Mouse (Mus musculus) layer of hippocampus, adult 9-11 months (tissue): ENCODE data around the gene Prkn.

Source experiments
- DNase-seq: peaks from one replicate; pipeline ENCODE4 v3.0.0; 2022

Prkn gene

DNA sequence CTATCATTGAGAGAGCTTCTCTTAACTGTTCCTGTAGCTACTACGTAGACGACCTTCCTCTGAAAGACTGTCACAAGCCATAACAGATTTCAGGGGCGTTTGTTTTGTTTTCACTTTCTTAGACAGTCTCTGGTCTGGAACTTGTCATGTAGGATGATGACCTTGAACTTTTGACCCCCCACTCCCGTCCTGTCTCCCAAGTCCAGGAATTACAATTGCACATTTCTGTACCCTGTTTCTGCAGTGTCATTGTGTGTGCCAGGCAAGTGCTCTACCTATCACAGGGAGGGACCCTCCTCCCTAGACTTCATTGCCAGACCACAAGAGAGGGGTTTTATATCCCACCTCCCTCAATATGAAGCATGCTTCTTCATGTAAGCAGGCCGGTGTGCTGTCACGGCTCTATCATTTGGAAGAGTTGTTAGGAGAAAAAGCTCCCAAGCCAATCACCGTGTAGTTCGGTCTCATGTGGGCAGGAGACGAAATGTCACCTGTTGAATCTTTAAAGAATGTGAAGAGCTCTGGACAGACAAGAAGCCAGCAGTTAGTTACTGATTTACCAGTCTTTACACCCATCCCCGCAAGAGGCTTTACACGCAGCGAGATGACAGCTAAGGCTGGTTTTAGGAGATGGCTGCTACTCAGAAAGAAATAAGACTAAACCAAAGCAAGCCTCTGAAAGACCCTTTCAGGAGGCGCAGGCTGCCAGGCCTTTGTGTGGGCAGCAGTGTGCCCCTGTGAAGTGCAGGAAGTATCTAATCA, 1027.3 kb downstream of the Prkn start:
- DNase-seq, result no peak

DNA sequence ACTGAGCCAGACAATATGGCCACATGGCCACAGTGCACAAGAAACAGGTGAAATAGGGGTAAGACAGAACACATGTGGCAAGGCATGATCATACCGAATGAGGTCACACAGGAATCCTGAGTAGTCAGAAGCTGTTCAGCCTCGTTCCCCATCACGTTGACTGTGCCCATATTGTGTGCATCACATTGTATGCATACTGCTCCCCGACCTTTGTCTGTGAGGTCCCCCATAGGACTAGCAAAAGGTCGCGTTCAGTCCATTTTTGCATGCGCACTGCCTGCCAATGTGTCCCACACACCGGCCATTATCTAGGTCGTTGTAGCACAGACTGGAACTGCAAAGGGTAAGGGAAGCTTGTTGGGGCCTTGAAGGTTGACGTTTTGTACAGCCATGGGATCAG, 1030.4 kb downstream of the Prkn start:
- DNase-seq, result no peak

DNA sequence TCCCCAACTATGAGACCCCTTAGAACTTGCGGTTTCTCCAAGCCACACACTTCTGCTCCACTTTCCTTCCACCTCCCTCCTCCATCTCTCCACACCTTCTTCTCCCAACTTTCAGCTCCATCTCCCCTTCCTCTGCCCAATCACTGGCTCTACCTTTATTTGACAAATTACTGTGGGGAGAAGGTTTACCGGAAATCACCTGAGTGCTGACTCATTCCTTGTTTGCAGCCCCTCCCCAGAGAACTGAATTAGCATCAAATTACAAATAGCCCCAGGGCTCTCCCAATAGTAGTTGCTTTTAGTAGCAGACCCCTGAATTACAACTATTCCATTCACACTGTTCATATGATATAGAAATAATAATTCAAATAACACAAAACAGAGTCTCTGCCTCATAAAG, 1036.1 kb downstream of the Prkn start:
- no peak for DNase-seq

DNA sequence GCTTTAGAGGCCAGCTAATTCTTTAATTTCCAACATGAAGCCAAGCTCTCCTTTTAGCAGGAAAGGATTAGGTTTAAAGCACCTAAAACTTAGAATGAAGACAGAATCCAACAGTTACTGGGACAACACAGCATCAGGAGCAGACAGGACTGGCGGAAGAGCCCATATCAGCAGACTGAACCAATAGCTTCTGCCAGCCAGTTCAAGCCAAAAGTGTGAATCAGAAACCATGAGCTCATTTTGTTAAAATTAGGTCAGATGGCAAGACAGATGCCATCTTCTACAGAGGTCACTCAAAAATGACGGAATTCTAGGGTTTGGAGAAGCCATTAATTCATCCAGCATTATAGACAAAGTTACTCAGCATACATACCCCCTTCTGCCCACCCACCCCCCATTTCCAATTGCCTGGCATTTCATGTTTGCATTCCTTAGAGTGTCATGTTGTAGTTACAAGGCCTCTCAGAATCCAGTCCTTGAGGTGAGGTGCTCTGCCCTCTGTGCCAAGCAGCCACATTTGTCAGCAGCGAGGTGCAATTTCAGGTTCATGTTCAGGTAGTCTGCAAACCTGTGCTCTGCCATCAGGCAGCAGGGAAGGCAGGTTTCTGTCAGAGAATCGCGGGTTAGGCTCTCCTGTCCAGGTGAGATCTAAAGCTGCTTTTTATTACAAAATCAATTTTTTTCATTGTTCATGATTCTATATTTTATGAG, 1041.1 kb downstream of the Prkn start:
- DNase-seq, result peak; percentile 24

DNA sequence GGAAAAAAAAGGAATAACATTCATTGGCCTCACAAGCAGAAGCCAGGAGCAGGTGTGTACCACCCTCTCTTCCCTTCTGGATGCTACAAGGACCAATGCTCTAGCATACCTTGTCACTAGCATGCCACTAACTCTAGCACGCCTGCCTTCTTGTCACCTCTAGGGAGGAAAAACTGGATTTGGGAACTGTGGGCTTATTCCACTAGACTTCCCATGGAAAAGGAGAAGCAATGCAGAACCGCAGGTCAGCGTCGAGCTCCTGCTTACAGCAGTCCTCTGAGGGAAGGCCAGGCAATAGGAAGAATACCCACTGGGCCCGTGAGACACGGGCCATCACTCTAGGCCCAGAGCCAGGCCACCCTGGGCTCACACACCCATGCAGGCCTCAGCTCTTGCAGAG, 1045.4 kb downstream of the Prkn start:
- no peak for DNase-seq

DNA sequence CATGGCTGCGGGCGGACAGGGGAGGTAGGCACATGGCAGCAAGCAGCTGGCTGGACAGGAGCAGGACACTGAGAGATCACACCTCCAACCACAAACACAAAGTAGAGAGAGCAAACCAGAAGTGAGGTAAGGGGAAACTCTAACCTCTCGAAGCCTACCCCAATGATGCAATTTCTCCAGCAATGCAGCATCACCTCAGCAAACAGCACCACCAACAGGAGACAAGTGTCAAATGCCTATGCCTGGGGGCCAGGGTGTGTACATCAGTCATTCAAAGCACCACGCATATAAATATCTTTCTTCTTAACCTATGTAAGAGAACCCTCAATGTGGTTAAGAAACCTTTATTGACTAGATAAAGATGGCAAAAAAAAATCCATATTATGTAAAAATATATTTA, 1046.8 kb downstream of the Prkn start:
- DNase-seq, result no peak

DNA sequence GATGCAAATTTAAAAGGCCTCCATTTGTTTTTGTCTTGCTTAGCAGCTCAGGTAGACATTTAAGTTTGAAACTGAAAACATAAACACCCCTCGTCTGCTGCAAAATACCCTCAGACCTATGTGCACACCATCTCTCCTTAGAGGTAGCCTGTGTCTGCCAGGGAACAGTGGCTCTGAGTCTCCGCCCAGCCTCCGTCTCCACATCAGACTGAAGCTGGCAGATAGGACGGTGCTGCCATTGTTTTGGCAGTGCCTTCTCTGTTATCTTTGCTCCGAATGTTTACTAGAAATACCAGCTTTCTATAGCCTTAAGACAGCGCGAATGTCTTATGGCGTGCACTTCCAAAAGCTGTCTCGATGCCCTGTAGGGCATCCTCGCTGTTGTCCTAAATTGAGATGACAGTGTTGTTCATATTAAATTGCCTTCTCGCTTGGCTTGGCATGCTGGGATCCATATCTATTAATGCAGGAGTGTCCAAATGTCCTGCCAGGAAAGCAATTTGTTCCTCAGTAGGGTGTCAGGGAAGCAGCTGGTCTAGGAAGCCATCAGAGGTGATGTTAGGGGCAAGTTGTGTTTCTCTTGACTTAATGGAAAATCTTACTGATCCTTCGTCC, 1047.5 kb downstream of the Prkn start:
- no peak for DNase-seq

DNA sequence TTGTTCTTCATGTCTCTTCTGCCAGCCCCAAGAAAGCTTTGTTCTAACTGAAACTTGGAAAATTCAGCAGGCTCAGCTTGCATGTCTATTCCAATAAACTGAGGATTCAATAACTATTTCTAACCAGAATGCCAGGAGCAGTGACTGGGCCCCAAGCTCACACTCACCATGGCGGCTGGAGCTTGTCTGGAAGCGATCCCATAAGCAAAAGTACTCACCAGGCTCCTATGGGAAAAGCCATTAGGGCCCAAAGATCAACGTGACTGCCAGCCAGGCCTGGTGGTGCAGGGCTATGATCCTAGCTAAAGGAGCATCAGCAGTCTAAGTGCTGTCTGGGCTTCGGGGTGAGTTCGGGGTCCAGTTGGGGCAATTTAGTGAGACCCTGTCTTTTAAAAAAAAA, 1048.6 kb downstream of the Prkn start:
- no peak for DNase-seq

DNA sequence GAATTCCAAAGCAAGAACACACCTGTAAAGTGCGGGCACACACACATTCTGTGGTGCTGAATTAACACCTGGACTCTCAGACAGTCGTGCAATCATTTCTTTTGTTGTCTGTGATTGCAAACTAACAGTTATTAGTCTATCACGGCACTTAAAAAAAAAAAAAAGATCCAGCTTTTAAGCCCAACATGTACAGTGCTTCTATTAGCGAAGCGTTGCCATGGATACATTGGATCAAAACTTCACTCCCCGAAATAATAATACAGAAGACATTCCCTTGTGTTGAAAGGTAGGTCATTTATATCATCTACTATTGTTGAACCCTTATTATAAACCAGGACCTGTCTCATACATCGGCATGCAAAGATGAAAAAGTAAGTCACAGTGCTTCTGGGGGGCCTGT, 1060.1 kb downstream of the Prkn start:
- DNase-seq, result no peak

DNA sequence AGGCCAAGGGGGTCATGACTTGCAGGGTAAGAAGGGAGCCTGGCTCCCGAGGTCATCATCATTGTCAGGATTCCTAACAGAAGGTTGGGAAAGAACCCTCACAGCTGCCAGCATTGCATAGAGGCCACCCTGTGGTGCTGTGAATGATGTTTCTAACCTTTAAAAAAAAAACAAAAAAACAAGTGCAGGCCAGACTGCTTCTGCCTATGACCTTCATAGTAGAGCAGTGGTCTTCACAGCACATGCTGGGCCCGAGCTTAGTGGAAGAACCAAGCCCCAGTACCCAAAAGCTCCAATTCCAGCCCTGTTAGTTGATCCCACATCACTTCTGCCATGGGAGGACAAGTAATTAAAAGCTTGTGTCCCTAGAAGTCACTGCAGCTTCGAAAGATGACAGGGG, 1061.5 kb downstream of the Prkn start:
- no peak for DNase-seq

DNA sequence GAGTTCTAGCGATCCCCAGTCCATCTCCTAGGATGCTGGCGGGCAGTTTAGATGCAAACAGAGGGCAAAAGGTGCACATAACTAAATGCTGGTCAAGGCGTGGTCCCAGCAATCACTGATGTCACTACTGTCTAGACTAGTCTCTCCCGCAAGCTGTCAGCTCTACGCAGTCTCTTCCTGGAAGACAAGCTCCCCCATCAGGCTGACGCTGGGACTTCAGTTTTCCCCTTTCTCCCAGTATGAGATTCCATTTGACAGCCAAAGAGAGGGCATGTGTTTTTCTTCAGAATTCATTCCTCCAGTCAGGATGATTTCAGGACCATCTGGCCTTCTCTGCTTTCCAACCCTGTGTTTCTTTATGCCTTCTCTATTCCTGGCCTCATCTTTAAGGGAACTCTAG, 1062.8 kb downstream of the Prkn start:
- peak; percentile 52 for DNase-seq

DNA sequence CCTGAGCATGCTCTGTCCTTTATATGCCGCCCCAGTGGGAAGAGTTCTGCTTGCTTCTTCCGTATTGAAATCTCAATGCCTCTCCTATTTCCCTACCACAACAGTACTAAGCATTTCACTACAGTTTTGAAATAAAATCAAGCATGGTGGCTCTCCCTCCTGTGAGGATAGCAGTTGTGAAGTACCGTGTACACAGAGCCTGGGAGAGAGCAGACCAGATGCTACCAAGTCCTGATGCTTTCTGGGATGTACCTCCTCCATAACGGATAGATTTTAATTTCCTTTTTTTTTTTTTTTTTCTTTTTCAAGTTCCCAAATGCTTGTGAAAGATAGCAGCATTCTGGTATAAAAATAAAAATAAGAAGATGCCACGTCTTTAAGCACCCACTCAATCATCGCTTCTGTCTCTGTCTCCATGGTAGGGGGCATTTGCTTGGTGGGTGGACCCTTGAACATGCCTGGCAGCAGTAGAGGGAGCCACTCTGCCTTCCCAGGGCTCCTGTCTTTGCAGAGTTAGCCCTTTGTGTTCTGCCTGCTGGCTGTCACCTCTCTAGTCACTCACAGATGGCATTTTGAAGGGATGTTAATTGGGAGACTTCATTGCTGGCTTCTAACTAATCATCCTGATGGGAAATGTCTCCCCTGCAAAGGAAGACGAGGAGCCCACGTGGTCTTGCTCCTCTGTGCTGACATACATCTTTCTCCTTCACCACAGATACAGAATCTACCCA, 1070.6 kb downstream of the Prkn start:
- peak; percentile 40 for DNase-seq

DNA sequence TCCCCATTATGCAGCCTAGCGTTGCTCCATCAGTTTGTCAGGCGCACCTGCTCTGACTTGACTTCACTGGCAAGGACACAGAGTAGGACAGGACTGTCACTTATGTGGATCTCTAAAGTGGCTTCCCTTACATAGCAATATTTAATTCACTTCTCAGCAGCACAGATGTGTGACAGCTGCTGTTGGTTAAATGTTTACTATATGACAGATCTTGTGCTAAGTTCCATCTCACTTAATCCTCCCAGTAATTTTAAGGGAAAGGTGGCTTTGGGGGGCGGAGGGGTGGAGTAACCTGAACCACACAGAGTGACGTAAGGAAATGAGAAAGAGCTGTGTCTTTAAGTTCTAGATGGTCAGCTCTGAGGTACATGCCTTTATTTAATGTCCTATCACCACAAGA, 1072.0 kb downstream of the Prkn start:
- no peak for DNase-seq

DNA sequence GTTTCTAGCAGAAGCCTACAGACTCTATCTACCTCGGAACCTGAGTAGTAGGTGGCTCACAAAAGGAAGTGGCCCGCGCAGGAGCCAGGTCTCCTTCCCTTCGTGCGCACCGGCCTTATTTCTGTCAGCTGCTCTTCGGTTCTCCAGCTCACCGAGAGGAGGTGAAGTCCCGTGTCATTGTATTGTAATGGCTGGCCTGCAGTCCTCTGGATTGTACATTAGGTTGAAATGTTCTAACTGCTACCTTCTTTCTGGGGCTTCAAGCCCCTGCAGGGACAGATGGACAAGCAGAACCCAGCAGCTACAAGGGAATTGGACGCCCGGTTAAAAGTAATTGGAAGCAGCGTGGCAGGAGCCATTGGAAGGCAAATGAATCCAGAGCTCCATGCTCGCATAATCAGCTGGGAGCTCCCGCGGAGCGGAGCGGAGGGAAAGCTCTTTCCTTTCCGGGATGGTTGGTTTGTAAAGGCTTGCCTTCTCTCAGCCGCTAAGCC, 1072.7 kb downstream of the Prkn start:
- DNase-seq, result no peak

DNA sequence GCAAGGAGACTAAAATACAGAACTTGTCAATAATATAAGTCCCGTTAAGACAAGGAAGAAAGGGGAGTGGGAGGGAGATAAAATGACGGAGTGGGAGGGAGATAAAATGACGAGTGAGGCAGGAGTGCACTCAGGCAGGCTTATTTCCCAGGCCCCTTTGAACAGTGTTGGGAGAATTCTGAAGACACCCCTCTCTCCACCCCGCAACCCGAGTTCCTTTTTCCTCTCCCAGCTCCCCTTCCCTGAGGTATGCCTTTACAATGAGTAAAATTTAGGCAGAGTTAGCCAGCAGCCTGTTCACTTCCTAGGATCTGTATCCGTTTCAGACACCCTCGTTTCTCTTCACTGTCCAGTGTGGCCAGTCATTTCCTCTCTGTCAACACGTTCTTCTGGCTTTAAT, 1073.4 kb downstream of the Prkn start:
- DNase-seq, result no peak

DNA sequence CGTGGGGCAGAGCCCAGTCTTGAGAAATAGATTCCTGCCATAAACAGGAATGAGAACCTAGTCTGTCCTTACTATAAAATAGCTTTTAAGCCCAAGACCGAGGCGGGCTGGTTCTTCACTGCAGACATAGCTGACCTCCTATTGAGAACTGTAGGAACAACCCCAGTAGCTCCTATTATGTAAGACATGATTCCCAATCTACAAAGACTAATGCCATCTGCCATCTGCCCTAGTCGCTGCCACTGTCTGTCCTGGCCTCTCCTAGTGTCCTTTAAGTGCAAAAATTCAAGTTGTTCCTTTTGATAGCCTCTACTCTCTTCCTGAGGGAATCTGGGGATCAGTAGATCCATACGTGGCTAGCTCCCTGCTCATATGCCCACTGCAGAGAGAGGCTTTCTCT, 1074.3 kb downstream of the Prkn start:
- no peak for DNase-seq

DNA sequence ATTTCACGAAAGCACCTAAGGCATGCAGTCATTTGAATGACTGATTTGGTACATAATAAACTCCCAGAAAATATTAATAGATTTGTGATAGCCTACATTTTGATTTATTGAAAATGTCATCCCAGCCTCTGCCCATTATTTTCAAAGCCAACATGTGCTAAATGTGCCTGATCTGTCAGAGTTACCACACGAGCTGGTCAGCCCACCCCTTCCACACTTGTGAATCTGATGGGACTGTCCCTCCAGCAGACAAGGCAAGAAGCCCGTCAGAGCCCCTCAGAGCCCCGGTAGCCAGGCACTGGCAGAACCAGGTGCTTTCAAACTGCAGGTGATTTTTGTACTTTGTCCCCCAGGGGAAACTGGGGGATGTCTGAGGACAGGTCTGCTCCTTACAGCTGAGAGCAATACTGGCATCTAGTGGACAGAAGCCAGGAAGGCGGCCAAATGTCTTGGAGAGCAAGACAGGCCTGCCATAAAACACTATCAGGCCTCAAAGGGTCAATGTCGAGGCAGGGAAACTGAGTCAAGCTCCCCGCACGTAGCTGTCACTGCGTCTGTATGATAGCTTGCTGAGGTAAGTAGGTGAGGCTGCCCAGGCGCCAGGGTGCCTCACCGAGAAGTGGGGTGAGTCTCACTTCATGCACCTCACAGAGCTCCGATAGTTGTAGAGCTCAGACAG, 1078.1 kb downstream of the Prkn start:
- DNase-seq, result no peak

DNA sequence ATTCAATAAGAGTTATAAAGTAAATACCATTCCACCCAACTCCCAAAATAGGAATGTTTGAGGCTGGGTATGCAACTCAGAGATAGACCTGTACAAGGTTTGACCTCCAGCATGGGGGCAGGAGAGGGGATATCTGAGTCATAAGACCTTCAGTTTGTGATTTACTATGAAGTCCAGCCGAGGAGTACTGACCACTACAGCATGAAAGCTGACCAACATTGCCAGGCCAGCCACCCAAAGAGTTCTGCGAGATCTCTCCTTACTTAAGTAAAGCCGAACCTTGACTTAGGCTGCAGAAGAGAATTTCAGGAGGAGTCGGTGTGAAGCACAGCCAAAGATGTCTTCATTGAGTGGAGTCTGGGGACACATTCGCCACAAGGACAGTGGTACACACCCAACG, 1079.4 kb downstream of the Prkn start:
- DNase-seq, result no peak

DNA sequence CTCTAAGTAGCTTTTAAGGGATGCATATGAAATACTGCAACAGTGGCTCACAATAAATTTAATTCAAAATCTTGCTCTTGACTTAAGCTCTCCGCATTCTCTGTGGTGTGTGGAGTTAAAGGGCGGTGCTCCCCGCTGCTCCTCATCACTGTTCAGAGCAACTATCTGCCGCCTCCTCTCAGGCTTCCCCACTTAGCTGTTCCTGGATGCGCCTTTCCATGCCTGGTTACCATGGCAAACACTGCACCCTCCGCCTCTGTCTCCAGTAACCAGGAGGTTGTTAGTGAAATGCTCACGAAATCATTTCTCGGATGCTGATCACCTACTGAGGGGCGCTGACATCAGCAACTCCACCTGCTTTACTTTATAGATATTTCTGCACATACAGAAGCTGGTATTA, 1080.8 kb downstream of the Prkn start:
- peak; percentile 66 for DNase-seq

DNA sequence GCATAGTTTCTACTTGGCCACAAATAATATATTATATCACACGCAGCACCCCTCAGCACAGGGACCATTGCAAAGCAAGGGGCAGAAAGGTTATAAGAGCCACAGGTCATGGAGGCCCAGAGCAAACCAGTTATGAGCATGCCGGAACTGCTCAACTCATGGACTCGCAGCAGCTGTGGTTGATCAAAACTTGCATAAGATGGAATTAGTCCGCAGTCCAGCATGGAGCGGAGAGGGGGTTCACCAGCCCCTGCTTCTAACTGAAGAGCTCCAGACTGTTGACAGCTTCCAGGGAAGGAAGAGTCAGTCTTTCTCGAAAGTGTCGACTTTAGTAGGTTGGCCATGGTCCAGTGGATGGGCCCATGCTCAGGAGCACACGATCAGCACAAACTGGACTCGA, 1083.8 kb downstream of the Prkn start:
- no peak for DNase-seq

DNA sequence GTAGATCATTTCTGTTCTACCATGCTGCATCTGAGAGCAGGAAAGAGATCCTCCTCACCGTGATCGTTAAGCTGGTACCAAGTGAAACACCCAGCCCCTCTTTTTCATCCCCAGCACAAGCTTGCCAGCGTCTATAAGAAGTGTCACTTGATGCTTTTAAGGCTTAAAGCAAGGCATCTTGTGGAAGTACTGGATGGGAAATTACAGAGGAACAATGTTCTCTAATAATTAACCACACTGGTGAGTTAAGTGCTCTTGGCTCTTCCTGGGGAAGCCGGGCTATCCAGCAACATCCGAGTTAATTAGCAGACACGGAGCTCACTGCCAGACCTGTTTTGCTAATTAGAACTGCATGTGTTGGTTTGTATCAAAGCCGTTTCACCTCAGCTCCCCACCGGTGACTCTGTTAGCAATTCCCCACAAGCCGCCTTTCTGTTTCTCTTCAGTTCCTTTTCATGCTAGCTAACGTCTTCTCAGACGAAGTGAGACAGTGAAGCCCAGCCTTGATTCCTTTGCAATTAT, 1086.7 kb downstream of the Prkn start:
- no peak for DNase-seq

DNA sequence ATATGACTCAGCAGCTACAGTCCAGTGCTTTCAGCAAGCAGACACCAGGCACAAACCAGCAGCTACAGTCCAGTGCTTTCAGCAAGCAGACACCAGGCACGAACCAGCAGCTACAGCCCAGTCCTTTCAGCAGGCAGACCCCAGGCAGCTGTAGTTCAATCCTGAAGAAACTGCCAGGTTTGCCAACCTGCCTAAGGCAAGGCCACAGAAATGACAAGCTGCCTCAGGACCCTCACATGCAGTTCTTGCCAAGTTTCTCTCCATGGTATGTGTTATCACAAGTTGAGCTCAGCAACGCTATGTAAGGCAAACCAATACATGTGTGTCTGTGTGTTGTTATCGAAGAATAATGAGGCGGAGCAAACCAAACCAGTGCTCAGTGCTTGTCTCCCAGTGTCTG, 1091.5 kb downstream of the Prkn start:
- no peak for DNase-seq

DNA sequence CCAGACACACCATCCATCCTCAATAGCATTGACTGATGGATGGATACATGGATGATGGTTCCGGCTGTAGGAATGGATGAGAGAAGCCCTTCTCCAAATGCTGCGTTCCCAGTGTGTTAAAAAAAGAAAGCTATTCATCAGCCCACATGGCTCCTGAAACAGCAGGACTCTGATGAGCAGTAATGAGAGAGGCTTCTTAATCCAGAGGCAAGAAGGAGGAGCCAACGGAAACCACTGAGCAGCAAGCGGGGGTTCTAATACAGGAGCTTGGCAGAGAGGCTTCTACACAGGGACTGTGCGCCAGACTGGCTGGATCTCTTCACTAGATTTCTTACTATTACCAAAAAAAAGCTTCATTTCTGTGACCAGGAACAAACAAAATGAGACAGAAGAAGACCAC, 1093.6 kb downstream of the Prkn start:
- DNase-seq, result peak; percentile 35
